Mouse (Mus musculus) inflammation-experienced regulatory T-cells, adult 6 months (primary cell): ENCODE measurements around the gene Ubap1. TPM values are rescaled to one million over a fixed set of nuclear protein-coding genes. Genes with fewer than 3 reads are reported as not detected.

ENCODE experiments used
- ATAC-seq: one replicate; pipeline ENCODE4 v1.8.0; 2017
- polyA plus RNA-seq, 3 experiments: library from polyadenylated mRNA; unstranded; fragments of 100-300 nt; shearing (Covaris generic); gene quantifications; one replicate each; pipeline ENCODE4 v1.2.1; 2017

The Ubap1 gene
- polyA plus RNA-seq, 3 experiments from 2014 or later: 24.2 to 34.2 (median 31.8) TPM

GRCm38 (mm10) chr4:41357154-41357553, 8.4 kb downstream of the Ubap1 start:
- no peak for ATAC-seq

DNA sequence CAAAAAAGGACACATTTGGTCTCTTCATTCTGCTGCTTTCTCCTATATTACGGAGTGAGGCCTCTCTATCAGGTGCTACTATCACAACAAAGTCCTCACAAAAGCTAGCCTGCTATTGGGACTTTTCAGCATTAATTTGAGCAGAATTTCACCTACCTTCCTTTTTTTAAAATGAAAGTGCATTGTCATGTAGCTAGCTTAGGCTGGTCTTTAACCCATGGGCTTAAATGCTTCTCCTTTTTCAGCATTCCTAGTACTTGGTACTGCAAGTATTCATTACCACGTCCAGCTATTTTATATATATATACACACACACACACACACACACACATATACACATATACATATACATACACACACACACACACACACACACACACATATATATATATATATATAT, 9.9 kb downstream of the Ubap1 start:
- ATAC-seq: no peak

GRCm38 (mm10) chr4:41359358-41359757, 10.6 kb downstream of the Ubap1 start:
- no peak for ATAC-seq

DNA sequence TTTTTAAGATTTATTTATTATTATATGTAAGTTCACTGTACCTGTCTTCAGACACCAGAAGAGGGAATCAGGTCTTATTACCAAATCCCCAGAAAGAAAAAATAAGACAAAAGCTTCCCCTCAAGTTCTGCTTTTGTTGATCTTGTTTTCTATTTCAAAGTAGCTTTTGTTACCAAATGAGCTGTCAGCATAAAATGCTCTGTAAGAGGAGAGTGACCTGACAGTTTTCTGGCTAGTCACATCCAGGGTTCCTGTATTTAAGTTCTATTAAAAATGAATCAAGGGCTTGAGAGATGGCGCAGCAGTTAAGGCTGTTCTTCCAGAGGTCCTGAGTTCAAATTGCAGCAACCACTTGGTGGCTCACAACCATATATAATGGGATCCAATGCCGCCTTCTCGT, 12.3 kb downstream of the Ubap1 start:
- ATAC-seq: no peak

GRCm38 (mm10) chr4:41368198-41368597, 19.4 kb downstream of the Ubap1 start:
- no peak for ATAC-seq

DNA sequence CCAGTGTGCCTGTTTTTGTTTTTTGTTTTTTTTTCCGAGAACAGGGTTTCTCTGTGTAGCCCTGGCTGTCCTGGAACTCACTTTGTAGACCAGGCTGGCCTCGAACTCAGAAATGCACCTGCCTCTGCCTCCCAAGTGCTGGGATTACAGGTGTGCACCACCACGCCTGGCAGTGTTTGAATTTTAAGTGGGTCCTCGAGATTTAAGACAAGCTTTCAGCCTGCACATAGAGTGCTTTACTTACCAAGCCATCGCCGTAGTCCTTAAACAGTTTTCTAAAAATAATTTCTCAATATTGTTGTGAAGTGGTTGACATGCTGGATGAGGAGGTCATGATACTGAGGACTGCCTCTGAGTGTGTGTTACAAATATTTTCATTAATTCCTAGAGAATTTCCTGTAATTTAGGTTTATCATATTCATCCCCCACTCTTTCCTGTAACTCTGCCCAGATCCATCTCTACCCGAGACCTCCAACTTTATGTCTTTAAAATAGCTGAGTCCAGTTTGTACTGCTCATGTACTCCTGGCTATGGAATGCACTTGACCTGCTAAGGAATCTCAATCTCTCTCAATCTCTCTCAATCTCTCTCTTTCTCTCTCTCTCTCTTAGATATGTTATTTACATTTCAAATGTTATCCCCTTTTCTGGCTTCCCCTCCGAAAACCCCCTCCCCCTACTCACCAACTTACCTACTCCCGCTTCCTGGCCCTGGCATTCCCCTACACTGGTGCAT, 21.1 kb downstream of the Ubap1 start:
- ATAC-seq: no peak

DNA sequence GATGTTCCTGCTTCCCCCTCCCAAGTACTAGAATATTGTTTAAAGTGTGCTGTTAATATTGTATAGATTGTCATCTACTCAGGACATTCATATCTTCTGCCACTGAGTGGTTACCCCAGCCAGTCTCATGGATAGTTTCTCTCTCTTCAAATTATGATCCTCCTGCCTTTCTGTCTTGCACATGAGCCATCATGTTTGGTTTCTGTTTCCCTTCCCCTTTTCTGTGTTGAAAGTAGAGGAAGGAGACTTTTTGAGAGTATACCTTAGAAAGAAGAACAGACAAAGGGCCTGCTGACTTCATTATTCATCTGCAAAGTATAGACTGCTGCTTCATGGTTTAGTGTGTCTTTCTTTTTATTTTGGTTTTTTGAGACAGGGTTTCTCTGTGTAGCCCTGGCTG, 28.8 kb downstream of the Ubap1 start:
- ATAC-seq: no peak

DNA sequence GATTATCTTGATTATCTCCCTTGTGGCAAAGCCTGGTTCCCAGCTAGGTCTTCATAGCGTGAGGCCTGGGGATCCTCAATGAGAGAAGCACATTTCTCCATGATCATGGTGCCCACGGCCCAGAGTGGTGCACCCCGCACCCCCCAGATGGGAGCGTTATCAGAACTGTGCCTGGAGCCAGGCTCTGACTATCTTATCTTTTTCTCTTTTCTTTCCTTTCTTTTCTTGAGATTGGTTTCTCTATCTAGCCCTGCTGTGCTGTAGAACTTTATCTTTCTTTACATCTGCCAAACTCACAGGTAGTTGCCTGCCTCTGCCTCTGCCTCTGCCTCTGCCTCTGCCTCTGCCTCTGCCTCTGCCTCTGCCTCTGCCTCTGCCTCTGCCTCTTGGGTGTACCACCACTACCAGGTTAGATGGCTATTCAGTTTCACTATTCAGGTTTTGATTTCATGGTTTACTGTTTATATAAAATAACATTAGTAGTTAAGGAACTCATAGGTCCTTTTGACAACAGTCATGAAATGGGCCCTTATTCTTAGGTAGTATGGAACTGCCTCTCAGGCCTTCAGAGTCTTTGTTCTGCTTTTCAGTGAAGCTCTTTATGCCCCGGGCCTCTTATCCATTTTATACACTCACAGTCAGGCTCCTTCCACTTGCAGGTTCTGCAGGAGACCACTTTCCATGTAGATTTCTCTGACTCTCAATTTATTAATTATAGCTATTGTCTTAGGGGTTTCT, 32.6 kb downstream of the Ubap1 start:
- ATAC-seq: no peak

- no peak for ATAC-seq
Observed at GRCm38 (mm10) chr4:41386412-41386975, 37.7 kb downstream of the Ubap1 start.

DNA sequence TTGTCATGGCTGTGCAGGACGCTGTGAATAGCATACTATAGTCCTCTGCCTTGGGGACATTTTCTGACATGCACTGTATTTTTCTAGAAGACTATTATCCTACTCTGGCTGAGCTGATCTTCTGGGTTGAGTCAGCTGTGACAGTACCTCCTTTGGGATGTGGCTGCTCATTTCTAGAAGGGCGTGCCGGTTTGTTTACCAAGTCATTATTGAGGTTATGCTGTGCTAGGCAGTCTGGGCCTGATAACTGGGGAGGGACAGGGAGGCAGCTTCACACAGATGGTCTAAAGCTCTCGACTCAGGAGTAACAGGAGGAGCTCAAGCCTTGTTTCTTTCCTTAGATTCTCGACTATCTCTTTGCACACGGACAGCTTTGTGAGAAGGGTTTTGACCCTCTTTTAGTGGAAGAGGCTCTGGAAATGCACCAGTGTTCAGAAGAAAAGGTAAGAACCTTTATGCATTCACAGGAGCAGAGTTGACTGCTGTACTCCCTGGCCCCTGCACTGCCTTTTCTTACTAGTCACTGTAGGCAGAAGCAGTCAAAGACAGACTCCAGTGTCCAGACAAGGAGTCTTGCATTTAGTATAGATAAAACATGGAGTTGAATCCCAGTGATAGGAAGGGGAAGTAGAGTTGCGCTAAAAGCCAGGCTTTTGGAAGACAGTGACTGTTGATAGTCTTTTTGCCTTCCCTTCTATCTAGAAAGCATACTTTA, 39.1 kb downstream of the Ubap1 start:
- no peak for ATAC-seq

- ATAC-seq: no peak
Observed at GRCm38 (mm10) chr4:41388616-41389015, 39.8 kb downstream of the Ubap1 start.

DNA sequence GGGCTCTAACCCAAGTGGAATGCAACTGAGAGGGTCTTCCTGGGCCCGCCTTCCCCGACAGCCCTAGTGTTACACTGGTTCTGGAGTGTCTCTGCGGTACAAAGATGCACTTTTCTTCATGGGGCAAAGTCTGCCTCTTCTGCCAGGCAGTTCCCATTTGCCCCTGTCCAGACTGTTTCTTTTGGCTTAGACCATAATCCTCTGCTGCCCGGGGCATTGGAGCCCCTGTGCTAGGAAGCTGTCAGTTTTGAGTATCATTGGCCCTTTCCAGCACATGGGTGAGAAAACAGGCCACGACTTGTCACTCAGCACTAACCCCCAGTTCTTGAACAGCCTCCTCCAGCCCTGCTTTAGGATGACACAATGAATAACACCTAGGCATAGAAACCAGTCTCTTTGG, 40.4 kb downstream of the Ubap1 start:
- ATAC-seq: no peak

DNA sequence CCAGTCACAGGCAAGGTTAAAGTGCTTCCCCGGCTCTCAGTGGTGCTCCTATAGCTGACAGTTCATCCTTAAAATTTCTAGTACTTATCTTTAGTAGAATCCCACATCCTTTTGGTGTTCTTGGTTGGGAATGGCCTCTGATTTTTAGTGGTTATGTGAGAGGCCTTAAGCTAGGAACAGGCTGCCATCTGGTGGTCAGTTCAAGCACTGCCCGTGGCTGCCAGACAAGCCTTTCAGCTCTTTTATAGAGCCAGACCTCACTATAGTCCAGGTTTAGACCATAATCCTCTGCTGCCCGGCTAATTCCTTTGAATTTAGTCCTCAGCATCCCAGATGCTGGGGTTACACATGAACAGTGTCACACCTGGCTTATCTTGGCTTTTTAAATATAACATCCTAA, 41.3 kb downstream of the Ubap1 start:
- ATAC-seq: peak; percentile 88

DNA sequence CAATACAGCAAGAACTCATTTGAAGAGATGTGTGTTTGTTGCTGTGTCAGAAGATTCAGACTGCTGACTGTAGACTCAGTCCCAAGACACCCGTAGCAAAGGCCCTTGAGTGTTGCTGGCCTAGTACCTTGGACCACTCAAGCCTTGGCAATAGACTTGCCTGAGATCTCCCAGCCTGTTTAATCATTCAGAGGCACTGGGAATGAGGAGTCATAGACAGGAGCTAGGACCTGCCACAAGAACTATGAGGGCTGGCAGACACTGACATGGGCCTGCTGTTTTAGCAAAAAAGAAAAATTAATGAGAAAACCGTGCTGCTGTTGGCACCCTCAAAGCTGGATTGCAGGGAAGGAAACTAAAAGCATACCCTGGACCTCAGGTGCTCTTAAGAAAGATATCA, 42.2 kb downstream of the Ubap1 start:
- ATAC-seq: no peak

- ATAC-seq: no peak
Observed at GRCm38 (mm10) chr4:41394651-41395050, 45.9 kb downstream of the Ubap1 start.

DNA sequence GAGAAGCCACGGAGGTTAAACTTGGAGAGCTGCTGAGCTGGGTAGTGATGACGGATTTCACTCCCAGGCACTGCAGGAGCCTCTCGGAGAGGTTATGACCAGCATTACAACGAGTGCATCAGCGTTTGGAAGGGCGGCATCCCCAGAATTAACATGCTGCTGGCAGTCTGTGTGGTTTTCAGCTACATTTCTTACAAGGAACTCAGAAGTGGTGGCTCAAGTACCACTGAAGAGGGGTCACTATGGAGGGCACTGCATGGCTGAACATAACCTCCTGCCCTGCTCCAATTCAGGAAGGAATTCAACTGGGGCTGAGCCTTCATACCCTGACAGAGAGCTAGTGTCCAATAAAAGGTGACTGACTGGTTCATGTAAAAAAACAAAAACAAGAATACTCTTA, 49.6 kb downstream of the Ubap1 start:
- ATAC-seq: no peak

DNA sequence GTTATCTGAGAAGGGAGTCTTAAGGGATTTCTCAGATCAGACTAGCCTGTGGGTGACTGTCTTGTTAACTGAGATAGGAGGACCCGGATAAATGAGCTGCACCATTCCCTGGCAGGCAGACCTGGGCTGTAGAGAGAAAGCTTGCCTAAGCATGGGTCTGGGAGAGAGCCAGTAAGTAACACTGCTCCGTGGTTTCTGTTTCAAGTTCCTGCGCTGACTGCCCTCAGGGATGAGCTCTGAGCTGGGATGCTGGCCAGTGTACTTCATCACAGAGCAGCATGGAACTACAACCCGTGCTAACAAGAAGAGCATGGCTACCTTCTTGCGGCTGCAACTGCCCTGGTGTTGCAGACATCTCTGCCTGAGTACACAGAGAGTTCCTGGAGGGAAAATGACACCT, 51.1 kb downstream of the Ubap1 start:
- ATAC-seq: no peak

- no peak for ATAC-seq
Observed at GRCm38 (mm10) chr4:41401167-41401566, 52.4 kb downstream of the Ubap1 start.

DNA sequence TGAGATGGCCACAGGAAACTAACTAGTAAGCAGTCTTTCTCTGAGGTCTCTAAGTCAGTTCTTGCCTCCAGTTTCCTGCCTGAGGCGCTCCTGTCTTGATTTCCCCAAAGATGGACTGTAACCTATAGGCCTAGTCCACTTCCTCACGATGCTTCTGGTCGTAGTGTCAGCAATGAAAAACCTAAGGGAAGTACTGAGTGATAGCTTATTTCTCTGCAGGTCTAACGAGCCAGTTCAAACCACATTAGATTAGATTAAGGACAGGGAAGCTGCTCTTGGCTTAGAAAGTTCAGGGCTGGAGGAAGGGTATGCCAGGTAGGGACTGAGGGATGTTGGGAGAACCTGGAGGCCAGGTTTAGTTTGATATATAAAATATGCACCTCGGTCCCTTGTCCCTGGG, 52.8 kb downstream of the Ubap1 start:
- no peak for ATAC-seq

DNA sequence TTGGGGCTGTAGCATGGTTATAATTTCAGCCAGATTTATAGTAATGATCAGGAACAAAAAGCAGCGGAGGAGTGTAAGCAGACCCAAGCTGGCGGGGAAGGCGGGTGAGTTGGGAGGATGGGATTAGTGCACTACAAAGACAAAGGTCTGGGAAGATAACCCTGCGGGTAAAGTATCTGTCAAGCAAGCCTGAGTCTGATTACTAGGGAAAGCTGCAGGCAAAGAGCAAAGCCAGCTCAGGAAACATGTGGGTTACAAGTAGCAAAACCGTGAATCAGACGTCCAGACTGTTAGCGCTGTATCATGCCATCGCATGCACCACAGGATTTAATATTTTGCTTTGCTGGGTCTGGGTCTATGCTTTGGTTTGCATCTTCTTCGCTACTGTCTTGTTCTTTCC, 57.8 kb downstream of the Ubap1 start:
- no peak for ATAC-seq

GRCm38 (mm10) chr4:41407353-41407752, 58.6 kb downstream of the Ubap1 start:
- ATAC-seq: no peak

DNA sequence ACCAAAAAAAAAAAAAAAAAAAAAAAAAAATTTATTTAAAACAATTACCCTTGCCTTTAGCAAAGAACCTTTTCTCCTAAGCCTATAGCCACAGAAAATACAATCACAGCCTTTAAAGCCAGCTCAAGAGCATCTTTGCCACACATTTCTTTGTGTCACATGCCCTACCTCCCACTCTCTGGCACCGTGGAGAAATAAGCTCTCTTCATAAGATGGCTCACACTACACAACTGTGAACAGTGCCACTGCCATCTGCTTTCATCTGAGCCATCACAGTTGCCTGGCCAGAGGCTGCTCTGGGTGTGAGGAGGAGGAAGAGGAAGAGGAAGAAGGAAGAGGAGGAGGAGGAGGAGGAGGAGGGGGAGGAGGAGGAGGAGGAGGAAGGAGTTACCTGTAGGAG, 60.5 kb downstream of the Ubap1 start:
- ATAC-seq: no peak

GRCm38 (mm10) chr4:41416966-41417365, 68.2 kb downstream of the Ubap1 start:
- no peak for ATAC-seq
